Mouse (Mus musculus) splenic B cell, adult 2 months (primary cell): Measurements from ENCODE around the gene Gm47996.

Experiments used
- DNase-seq: peaks from one replicate; pipeline ENCODE4 v3.0.0-alpha.2; 2011; ENCODE audit warnings: low read depth, low spot score
- H3K27me3 ChIP-seq: 2 replicates; pipeline ENCODE4 v1.6.1; 2012; ENCODE audit warnings: mild to moderate bottlenecking, low read length, moderate library complexity, mixed read lengths; ENCODE audit not compliant: control insufficient read depth, poor library complexity, insufficient read depth, severe bottlenecking
- H3K36me3 ChIP-seq: 2 replicates; pipeline ENCODE4 v1.6.1; 2012; ENCODE audit warnings: mild to moderate bottlenecking, low read length, moderate library complexity, mixed read lengths; ENCODE audit not compliant: control insufficient read depth, poor library complexity, insufficient read depth, severe bottlenecking

Gm47996 gene

GRCm38 (mm10) chr1:151250529-151251193, 40.7 kb downstream of the Gm47996 start:
- Histone ChIP-seq H3K27me3 (no peaks in the 10 kb centered on the region), H3K36me3 (no peaks in the 10 kb centered on the region)
- peak; percentile 71 for DNase-seq

- Histone ChIP-seq H3K36me3 (no peaks in the 10 kb centered on the region), H3K27me3 (no peaks in the 10 kb centered on the region)
- peak; percentile 7 for DNase-seq
Measured at GRCm38 (mm10) chr1:151251194-151252010, 41.5 kb downstream of the Gm47996 start.

GRCm38 (mm10) chr1:151255422-151255821, 45.5 kb downstream of the Gm47996 start:
- no peaks in the 10 kb centered on the region for H3K36me3 ChIP-seq
- no peaks in the 10 kb centered on the region for H3K27me3 ChIP-seq
- no peak for DNase-seq

GRCm38 (mm10) chr1:151258090-151258954, 48.4 kb downstream of the Gm47996 start:
- no peaks in the 10 kb centered on the region for H3K27me3 ChIP-seq
- no peak for DNase-seq

GRCm38 (mm10) chr1:151259061-151259460, 49.1 kb downstream of the Gm47996 start:
- Histone ChIP-seq H3K36me3 (no peaks in the 10 kb centered on the region), H3K27me3 (no peaks in the 10 kb centered on the region)
- no peak for DNase-seq

More at GRCm38 (mm10) chr1:151258090-151258954, 48.4 kb downstream of the Gm47996 start:
- H3K36me3 ChIP-seq = no peaks in the 10 kb centered on the region
